Mouse (Mus musculus) spleen, adult 2 months (tissue): Measurements from ENCODE around the gene Bsg. TPM values are rescaled to one million over a fixed set of nuclear protein-coding genes. Genes with fewer than 3 reads are reported as not detected.
A peak's percentile ranks its signal among the peaks of the same experiment; 100 is the strongest.

Experiments used
- DNase-seq, 2 experiments: peaks; one replicate each; pipeline versions ENCODE4 v3.0.0 to v3.0.0-alpha.2; 2012 to 2021; ENCODE audit warnings: low spot score in 2 of 2, low read depth in 1 of 2
- H3K27ac ChIP-seq: fragments of 200-500 bp; 2 replicates; pipeline ENCODE4 v1.5.1; 2012; ENCODE audit warnings: low read length, inconsistent platforms; ENCODE audit not compliant: insufficient read depth
- H3K27me3 ChIP-seq: fragments of 200-500 bp; 2 replicates; pipeline ENCODE4 v1.6.1; 2012; ENCODE audit warnings: mild to moderate bottlenecking, moderate library complexity, low read length, inconsistent platforms; ENCODE audit not compliant: control insufficient read depth, insufficient read depth
- H3K36me3 ChIP-seq: fragments of 200-500 bp; 2 replicates; pipeline ENCODE4 v1.6.1; 2012; ENCODE audit warnings: mild to moderate bottlenecking, low read length, inconsistent platforms; ENCODE audit not compliant: control insufficient read depth, insufficient read depth
- H3K4me1 ChIP-seq: fragments of 200-500 bp; 2 replicates; pipeline ENCODE4 v1.6.1; 2011; ENCODE audit warnings: inconsistent platforms; ENCODE audit not compliant: control insufficient read depth, insufficient read depth, insufficient read length
- H3K4me3 ChIP-seq: fragments of 200-500 bp; 2 replicates; pipeline ENCODE4 v1.5.1; 2011; ENCODE audit warnings: mild to moderate bottlenecking, inconsistent platforms; ENCODE audit not compliant: insufficient read depth, insufficient read length; ENCODE audit errors: extremely low read depth
- CTCF ChIP-seq: fragments of 200-500 bp; IDR thresholded peaks from 2 replicates; pipeline ENCODE4 v1.5.1; 2011; ENCODE audit warnings: mild to moderate bottlenecking, inconsistent platforms; ENCODE audit not compliant: insufficient read depth, insufficient read length, insufficient replicate concordance; ENCODE audit errors: extremely low read depth
- POLR2A ChIP-seq: fragments of 200-500 bp; IDR thresholded peaks from 2 replicates; pipeline ENCODE4 v1.6.1; 2011; ENCODE audit warnings: low read depth, low read length, inconsistent platforms
- WGBS: fragments of 180-500 bp; shearing (Covaris S2); methylation state at CpG from one replicate; pipeline ENCODE4 v1.1.7; 2018; 5-methylcytosine and 5-hydroxymethylcytosine counted together
- polyA plus RNA-seq: library from polyadenylated mRNA; depleted of rRNA; stranded (reverse); fragments of >200 nt; gene quantifications from 2 replicates; pipeline ENCODE4 v1.2.3, GENCODE M21; 2012; rRNA removed

Bsg gene
- 208 and 255 TPM in 2 replicates for polyA plus RNA-seq

GRCm38 (mm10) chr10:79704065-79704969 is at the start of gene Bsg:
Bsg (plus strand) TSS chr10:79704491.
- Histone ChIP-seq H3K4me3 (peak within 1 kb of the TSS; percentile 84), H3K27ac (peak within 1 kb of the TSS; percentile 77)
- under 1% methylated on average over 59 of the region's 65 CpGs for WGBS

GRCm38 (mm10) chr10:79654946-79655395 is 49.3 kb upstream of the Bsg start:
- DNase-seq = no peak
- 58% methylated on average over 1 of the region's 1 CpGs for WGBS
- no peaks in the 10 kb centered on the region for H3K27me3 ChIP-seq

More at GRCm38 (mm10) chr10:79704065-79704969, at the start of gene Bsg:
- TF ChIP-seq CTCF (peak; percentile 8; the same call in 1 of the 2 replicates), POLR2A (peak; percentile 96)
- H3K27me3 ChIP-seq = no peaks in the 10 kb centered on the region
- H3K4me1 ChIP-seq = peaks cover 10% of the 10 kb centered on the region; the same call in 1 of the 2 replicates
- peak; percentile 97 to 98 for DNase-seq
- H3K36me3 ChIP-seq = no peaks in the 10 kb centered on the region

GRCm38 (mm10) chr10:79658829-79659228 is 45.5 kb upstream of the Bsg start:
- no peak for TF ChIP-seq POLR2A
- H3K27ac ChIP-seq = no peak overlapping the region
- H3K27me3 ChIP-seq = no peaks in the 10 kb centered on the region
- no peaks in the 10 kb centered on the region for H3K36me3 ChIP-seq
- no peak overlapping the region for H3K4me3 ChIP-seq
- WGBS = 37% methylated on average over 4 of the region's 4 CpGs
- H3K4me1 ChIP-seq = no peaks in the 10 kb centered on the region
- no peak for DNase-seq

More at GRCm38 (mm10) chr10:79654946-79655395, 49.3 kb upstream of the Bsg start:
- Histone ChIP-seq H3K36me3 (no peaks in the 10 kb centered on the region), H3K4me3 (no peak overlapping the region), H3K27ac (no peak overlapping the region), H3K4me1 (no peaks in the 10 kb centered on the region)
- no peak for TF ChIP-seq POLR2A
- no peak for TF ChIP-seq CTCF

GRCm38 (mm10) chr10:79660298-79660697 is 44.0 kb upstream of the Bsg start:
- H3K4me1 ChIP-seq = no peaks in the 10 kb centered on the region
- no peak overlapping the region for H3K27ac ChIP-seq
- H3K27me3 ChIP-seq = no peaks in the 10 kb centered on the region
- TF ChIP-seq POLR2A (no peak), CTCF (no peak)
- DNase-seq = no peak
- no peak overlapping the region for H3K4me3 ChIP-seq
- WGBS = 86% methylated on average over 2 of the region's 2 CpGs
- no peaks in the 10 kb centered on the region for H3K36me3 ChIP-seq

GRCm38 (mm10) chr10:79661861-79662260 is 42.4 kb upstream of the Bsg start:
- no peak for DNase-seq
- H3K4me3 ChIP-seq = no peak overlapping the region
- H3K27me3 ChIP-seq = no peaks in the 10 kb centered on the region
- no peaks in the 10 kb centered on the region for H3K36me3 ChIP-seq
- TF ChIP-seq CTCF (no peak), POLR2A (no peak)
- 55% methylated on average over 3 of the region's 3 CpGs for WGBS
- no peaks in the 10 kb centered on the region for H3K4me1 ChIP-seq
- H3K27ac ChIP-seq = no peak overlapping the region

GRCm38 (mm10) chr10:79664131-79664665 is 40.1 kb upstream of the Bsg start, which contains the start of gene Madcam1:
Madcam1 (plus strand) TSS chr10:79664559.
- no peaks in the 10 kb centered on the region for H3K36me3 ChIP-seq
- TF ChIP-seq CTCF = peak; percentile 89
- no peak for TF ChIP-seq POLR2A
- H3K27ac ChIP-seq = no peak within 1 kb of the TSS
- no peaks in the 10 kb centered on the region for H3K27me3 ChIP-seq
- DNase-seq = peak in 1 of 2 experiments; percentile 67
- 22% methylated on average over 13 of the region's 13 CpGs for WGBS
- no peaks in the 10 kb centered on the region for H3K4me1 ChIP-seq
- no peak within 1 kb of the TSS for H3K4me3 ChIP-seq
